Mouse (Mus musculus): ENCODE measurements around the gene Kif5c.
A peak's percentile ranks its signal among the peaks of the same experiment; 100 is the strongest.

The Kif5c gene

GRCm38 (mm10) chr2:49717437-49718116 is 98.5 kb downstream of the Kif5c start:
- DNase-seq (ENCODE audit: extremely low read depth, insufficient read length, low spot score) = no peak

- no peak for DNase-seq (ENCODE audit: extremely low read depth, insufficient read length, low spot score)
These were observed 99.4 kb downstream of the Kif5c start for GRCm38 (mm10) chr2:49718492-49718891.

- DNase-seq (ENCODE audit: extremely low read depth, insufficient read length, low spot score) = no peak
These were observed 100.1 kb downstream of the Kif5c start for GRCm38 (mm10) chr2:49718935-49719850.

- no peak for DNase-seq (ENCODE audit: extremely low read depth, insufficient read length, low spot score)
These were observed 100.8 kb downstream of the Kif5c start for GRCm38 (mm10) chr2:49719854-49720253.

- no peak for DNase-seq (ENCODE audit: extremely low read depth, insufficient read length, low spot score)
These were observed 101.2 kb downstream of the Kif5c start for GRCm38 (mm10) chr2:49720343-49720742.

GRCm38 (mm10) chr2:49722331-49722730 is 103.2 kb downstream of the Kif5c start:
- no peak for DNase-seq (ENCODE audit: extremely low read depth, insufficient read length, low spot score)

GRCm38 (mm10) chr2:49722983-49723382 is 103.9 kb downstream of the Kif5c start:
- no peak for DNase-seq (ENCODE audit: extremely low read depth, insufficient read length, low spot score)

GRCm38 (mm10) chr2:49726672-49727071 is 107.6 kb downstream of the Kif5c start:
- DNase-seq (ENCODE audit: extremely low read depth, insufficient read length, low spot score) = no peak

- DNase-seq (ENCODE audit: extremely low read depth, insufficient read length, low spot score) = peak; percentile 49
These were observed 108.1 kb downstream of the Kif5c start for GRCm38 (mm10) chr2:49727199-49727598.

GRCm38 (mm10) chr2:49727686-49728085 is 108.6 kb downstream of the Kif5c start:
- DNase-seq (ENCODE audit: extremely low read depth, insufficient read length, low spot score) = no peak

- DNase-seq (ENCODE audit: extremely low read depth, insufficient read length, low spot score) = no peak
These were observed 110.0 kb downstream of the Kif5c start for GRCm38 (mm10) chr2:49728896-49729610.

- DNase-seq (ENCODE audit: extremely low read depth, insufficient read length, low spot score) = no peak
These were observed 110.5 kb downstream of the Kif5c start for GRCm38 (mm10) chr2:49729611-49729969.

- no peak for DNase-seq (ENCODE audit: extremely low read depth, insufficient read length, low spot score)
These were observed 111.1 kb downstream of the Kif5c start for GRCm38 (mm10) chr2:49730183-49730582.

- DNase-seq (ENCODE audit: extremely low read depth, insufficient read length, low spot score) = no peak
These were observed 113.9 kb downstream of the Kif5c start for GRCm38 (mm10) chr2:49732745-49733655.

GRCm38 (mm10) chr2:49733656-49734008 is 114.5 kb downstream of the Kif5c start:
- DNase-seq (ENCODE audit: extremely low read depth, insufficient read length, low spot score) = peak; percentile 45

- peak; percentile 51 for DNase-seq (ENCODE audit: extremely low read depth, insufficient read length, low spot score)
These were observed 115.1 kb downstream of the Kif5c start for GRCm38 (mm10) chr2:49734013-49734780.

- no peak for DNase-seq (ENCODE audit: extremely low read depth, insufficient read length, low spot score)
These were observed 116.3 kb downstream of the Kif5c start for GRCm38 (mm10) chr2:49735386-49735785.

- DNase-seq (ENCODE audit: extremely low read depth, insufficient read length, low spot score) = no peak
These were observed 119.9 kb downstream of the Kif5c start for GRCm38 (mm10) chr2:49739046-49739445.

- DNase-seq (ENCODE audit: extremely low read depth, insufficient read length, low spot score) = no peak
These were observed 121.9 kb downstream of the Kif5c start for GRCm38 (mm10) chr2:49741026-49741425.
